Mouse (Mus musculus) heart, postnatal 0 days (tissue): ENCODE measurements at regions not wholly inside any gene's neighbourhood (a gene's known extent, or its start where the extent isn't known, plus 50 kb on each side); places are given as distances from the start of the nearest gene placed in this dataset.
A peak's percentile ranks its signal among the peaks of the same experiment; 100 is the strongest.

Source experiments
- ATAC-seq: fragments of 200-750 bp; cut with Nextera tagmentation; 2 replicates; pipeline ENCODE4 v1.8.0; 2017; ENCODE audit warnings: low read depth, moderate number of reproducible peaks, moderate library complexity; ENCODE audit not compliant: insufficient read depth
- DNase-seq: peaks from one replicate; pipeline ENCODE4 v3.0.0-alpha.2; 2016; ENCODE audit warnings: low spot score
- H3K27ac ChIP-seq: fragments of 300-500 bp; sonication (generic); 2 replicates; pipeline ENCODE4 v1.5.1; 2014; ENCODE audit warnings: low read depth, mild to moderate bottlenecking
- H3K27me3 ChIP-seq: fragments of 300-500 bp; sonication (generic); 2 replicates; pipeline ENCODE4 v1.6.1; 2014; ENCODE audit warnings: low read length, mixed read lengths; ENCODE audit not compliant: control insufficient read depth, insufficient read depth
- H3K36me3 ChIP-seq: fragments of 300-500 bp; sonication (generic); replicated peaks from 2 replicates; pipeline ENCODE4 v1.6.1; 2014; ENCODE audit warnings: low read length, mixed read lengths; ENCODE audit not compliant: control insufficient read depth, insufficient read depth
- H3K4me1 ChIP-seq: fragments of 300-500 bp; sonication (generic); 2 replicates; pipeline ENCODE4 v1.6.1; 2014; ENCODE audit warnings: antibody characterized with exemption; ENCODE audit not compliant: control insufficient read depth, insufficient read depth
- H3K4me2 ChIP-seq: fragments of 300-500 bp; sonication (generic); 2 replicates; pipeline ENCODE4 v1.6.1; 2014; ENCODE audit warnings: low read depth, mild to moderate bottlenecking, low read length, moderate library complexity
- H3K4me3 ChIP-seq: fragments of 300-500 bp; sonication (generic); 2 replicates; pipeline ENCODE4 v1.5.1; 2014; ENCODE audit warnings: low read depth, low read length
- H3K9ac ChIP-seq: fragments of 300-500 bp; sonication (generic); replicated peaks from 2 replicates; pipeline ENCODE4 v1.6.1; 2014; ENCODE audit warnings: low read depth, low read length, mixed read lengths
- H3K9me3 ChIP-seq: fragments of 300-500 bp; sonication (generic); replicated peaks from 2 replicates; pipeline ENCODE4 v1.6.1; 2016; ENCODE audit warnings: low read length; ENCODE audit not compliant: control insufficient read depth
- CTCF ChIP-seq: IDR thresholded peaks from 2 replicates; pipeline ENCODE4 v1.5.1; 2016; ENCODE audit warnings: antibody characterized with exemption, control low read depth, low read depth
- EP300 ChIP-seq: IDR thresholded peaks from 2 replicates; pipeline ENCODE4 v1.6.1; 2016; ENCODE audit warnings: antibody characterized with exemption, low read depth
- WGBS: fragments of 180-500 bp; shearing (Covaris S2); extraction: QIAGEN DNeasy Blood & Tissue Kit; methylation state at CpG from one replicate; pipeline ENCODE4 v1.1.7; 2014; 5-methylcytosine and 5-hydroxymethylcytosine counted together

DNA sequence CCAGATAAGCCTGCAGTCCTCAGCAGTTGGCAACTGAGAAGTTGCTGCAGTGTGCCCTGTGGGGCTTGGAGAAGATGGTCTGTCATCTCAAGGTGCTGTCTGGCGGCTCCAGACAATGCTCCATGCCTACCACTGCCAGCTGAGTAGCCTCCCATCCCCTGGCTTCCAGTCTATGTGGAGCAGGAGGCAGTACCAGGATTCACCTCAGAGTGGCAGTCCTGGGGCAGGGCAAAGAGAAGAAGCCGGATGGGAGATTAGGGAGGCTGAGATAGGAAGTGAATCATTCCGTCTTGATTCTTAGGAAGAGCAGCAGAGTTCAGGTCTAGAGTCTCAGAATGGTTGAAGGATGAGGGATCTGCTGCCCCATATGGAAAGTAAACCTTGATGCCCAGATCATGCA, 198.1 kb upstream of the H2al1a start:
- Histone ChIP-seq H3K27ac (no peak overlapping the region), H3K4me3 (no peak overlapping the region), H3K9me3 (no peaks in the 10 kb centered on the region), H3K4me2 (no peak overlapping the region), H3K4me1 (no peaks in the 10 kb centered on the region), H3K27me3 (no peaks in the 10 kb centered on the region; the same call in 1 of the 2 replicates), H3K36me3 (no peaks in the 10 kb centered on the region), H3K9ac (no peak overlapping the region)
- 26% methylated on average over 3 of the region's 3 CpGs for WGBS
- ATAC-seq (no peak), DNase-seq (no peak)
- no peak for TF ChIP-seq EP300
- TF ChIP-seq CTCF, result peak; percentile 48

GRCm38 (mm10) chrX:11131253-11131652, 167.8 kb upstream of the H2al1a start:
- no peak for ATAC-seq
- H3K27ac ChIP-seq, result no peak overlapping the region
- no peak overlapping the region for H3K4me3 ChIP-seq
- H3K27me3 ChIP-seq, result no peaks in the 10 kb centered on the region
- no peak overlapping the region for H3K4me2 ChIP-seq
- H3K4me1 ChIP-seq, result no peaks in the 10 kb centered on the region
- no peak for TF ChIP-seq EP300
- TF ChIP-seq CTCF, result no peak
- H3K9ac ChIP-seq, result no peak overlapping the region
- H3K36me3 ChIP-seq, result no peaks in the 10 kb centered on the region
- no peak for DNase-seq
- no peaks in the 10 kb centered on the region for H3K9me3 ChIP-seq
- 88% methylated on average over 2 of the region's 2 CpGs for WGBS

DNA sequence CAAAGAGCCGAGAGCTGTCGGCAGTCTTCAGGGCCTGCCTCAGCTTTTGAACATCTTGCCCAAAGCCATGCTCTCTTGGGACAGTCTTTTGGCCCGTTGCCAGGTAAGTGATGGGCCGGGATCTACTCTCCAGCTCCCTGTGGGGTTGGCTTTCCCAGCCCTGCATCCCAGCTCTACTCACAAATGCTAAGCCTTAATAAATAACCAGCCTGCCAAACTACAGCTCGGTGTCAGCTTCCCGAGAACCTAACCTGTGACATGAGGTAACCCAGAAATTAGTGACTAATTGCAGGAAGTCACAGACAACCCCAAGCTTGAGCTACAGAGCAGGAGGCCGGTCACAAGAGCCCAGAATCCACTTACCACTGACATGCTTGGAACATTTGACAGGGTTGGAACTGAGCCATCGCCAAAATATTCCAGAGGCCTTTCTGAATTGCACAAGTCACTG, 159.1 kb upstream of the H2al1a start:
- H3K27me3 ChIP-seq, result no peaks in the 10 kb centered on the region
- no peak overlapping the region for H3K4me3 ChIP-seq
- no peak overlapping the region for H3K9ac ChIP-seq
- no peak overlapping the region for H3K4me2 ChIP-seq
- H3K36me3 ChIP-seq, result no peaks in the 10 kb centered on the region
- 43% methylated on average over 8 of the region's 8 CpGs for WGBS
- no peaks in the 10 kb centered on the region for H3K4me1 ChIP-seq
- DNase-seq (peak; percentile 36), ATAC-seq (no peak; the same call in 1 of the 2 replicates)
- no peaks in the 10 kb centered on the region for H3K9me3 ChIP-seq
- no peak overlapping the region for H3K27ac ChIP-seq
- TF ChIP-seq EP300 (no peak), CTCF (no peak)

GRCm38 (mm10) chrX:11141294-11141693, 157.8 kb upstream of the H2al1a start:
- no peaks in the 10 kb centered on the region for H3K4me1 ChIP-seq
- H3K9ac ChIP-seq, result no peak overlapping the region
- ATAC-seq, result no peak
- no peak for TF ChIP-seq EP300
- TF ChIP-seq CTCF, result no peak
- no peaks in the 10 kb centered on the region for H3K9me3 ChIP-seq
- H3K27ac ChIP-seq, result no peak overlapping the region
- 79% methylated on average over 1 of the region's 1 CpGs for WGBS
- H3K36me3 ChIP-seq, result no peaks in the 10 kb centered on the region
- no peak for DNase-seq
- H3K4me2 ChIP-seq, result no peak overlapping the region
- no peaks in the 10 kb centered on the region for H3K27me3 ChIP-seq
- H3K4me3 ChIP-seq, result no peak overlapping the region

- ATAC-seq (no peak), DNase-seq (no peak)
- Histone ChIP-seq H3K4me2 (no peak overlapping the region), H3K4me1 (no peaks in the 10 kb centered on the region), H3K9me3 (no peaks in the 10 kb centered on the region), H3K36me3 (no peaks in the 10 kb centered on the region), H3K27ac (no peak overlapping the region), H3K4me3 (no peak overlapping the region), H3K9ac (no peak overlapping the region), H3K27me3 (no peaks in the 10 kb centered on the region)
- 59% methylated on average over 2 of the region's 2 CpGs for WGBS
- no peak for TF ChIP-seq EP300
- TF ChIP-seq CTCF, result no peak
Measured at GRCm38 (mm10) chrX:11158416-11158815, 140.6 kb upstream of the H2al1a start.

DNA sequence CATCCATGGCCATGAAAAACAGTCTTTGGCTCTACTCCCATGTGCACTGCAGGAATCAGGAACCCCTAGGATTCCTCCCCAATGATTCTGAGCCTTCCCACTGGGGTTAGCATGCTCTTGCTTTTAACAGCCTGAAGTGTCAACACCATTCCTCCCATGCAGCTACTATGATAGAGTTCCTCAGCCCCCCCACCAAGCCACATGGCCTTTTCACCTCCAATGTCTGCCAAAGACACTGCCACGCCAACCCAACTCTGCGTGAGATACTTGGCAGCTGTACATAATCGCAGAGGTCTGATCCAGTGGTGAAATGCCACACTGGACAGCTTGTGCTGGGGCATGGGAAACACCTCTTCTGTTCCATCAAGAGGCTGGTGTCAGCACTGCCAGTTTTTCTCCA, 128.6 kb upstream of the H2al1a start:
- no peak overlapping the region for H3K4me3 ChIP-seq
- no peaks in the 10 kb centered on the region for H3K36me3 ChIP-seq
- H3K9me3 ChIP-seq, result no peaks in the 10 kb centered on the region
- H3K4me2 ChIP-seq, result no peak overlapping the region
- ATAC-seq, result peak; percentile 81
- H3K9ac ChIP-seq, result no peak overlapping the region
- TF ChIP-seq EP300 (no peak), CTCF (no peak)
- no peaks in the 10 kb centered on the region for H3K27me3 ChIP-seq
- no peaks in the 10 kb centered on the region for H3K4me1 ChIP-seq
- 29% methylated on average over 3 of the region's 3 CpGs for WGBS
- no peak overlapping the region for H3K27ac ChIP-seq
- no peak for DNase-seq
